Mouse (Mus musculus) v-Abl transformed pro-B cells (cell line): ENCODE data around the gene Apol6.
"Not testable (repeated sequence)": the region's sequence is repeated elsewhere in the genome, so short reads cannot be mapped to it uniquely, and the experiment has no call there.

Experiments
- in situ Hi-C, 2 experiments: fragments of 400-800 bp; cut with MboI; formaldehyde crosslinking; loops; one replicate each; pipeline ENCODE4 v1.15.1; 2025; ENCODE audit not compliant: unreplicated experiment in 2 of 2

Gene Apol6

GRCm38 (mm10) chr15:77027675-77028074, 16.9 kb upstream of the Apol6 start:
- in situ Hi-C loops = no loop called here

GRCm38 (mm10) chr15:77029331-77029991, 15.1 kb upstream of the Apol6 start:
- in situ Hi-C loops = no loop called here

GRCm38 (mm10) chr15:77031271-77031670, 13.3 kb upstream of the Apol6 start:
- in situ Hi-C loops = no loop called here

- in situ Hi-C loops = no loop called here
Measured at GRCm38 (mm10) chr15:77034526-77034925, 10.0 kb upstream of the Apol6 start.

GRCm38 (mm10) chr15:77035643-77036042, 8.9 kb upstream of the Apol6 start:
- in situ Hi-C loops = no loop called here

GRCm38 (mm10) chr15:77036320-77036988, 8.1 kb upstream of the Apol6 start:
- in situ Hi-C loops = no loop called here

- in situ Hi-C loops = no loop called here
Measured at GRCm38 (mm10) chr15:77036989-77037277, 7.6 kb upstream of the Apol6 start.

GRCm38 (mm10) chr15:77037278-77038161, 7.0 kb upstream of the Apol6 start:
- in situ Hi-C loops = no loop called here

- in situ Hi-C loops = no loop called here
Measured at GRCm38 (mm10) chr15:77039211-77039700, 5.3 kb upstream of the Apol6 start.

- in situ Hi-C loops = no loop called here
Measured at GRCm38 (mm10) chr15:77040784-77041183, 3.7 kb upstream of the Apol6 start.

- in situ Hi-C loops = no loop called here
Measured at GRCm38 (mm10) chr15:77045609-77046008, 1.1 kb downstream of the Apol6 start.

- in situ Hi-C loops = no loop called here
Measured at GRCm38 (mm10) chr15:77050570-77050969, 6.0 kb downstream of the Apol6 start, which contains the start of gene Mb. Mb (minus strand) TSS chr15:77050670.

GRCm38 (mm10) chr15:77052176-77052575, 7.6 kb downstream of the Apol6 start:
- in situ Hi-C loops = no loop called here

- in situ Hi-C loops = no loop called here
Measured at GRCm38 (mm10) chr15:77053021-77053420, 8.5 kb downstream of the Apol6 start.

GRCm38 (mm10) chr15:77054611-77055175, 10.2 kb downstream of the Apol6 start:
- in situ Hi-C loops = no loop called here

- in situ Hi-C loops = no loop called here
Measured at GRCm38 (mm10) chr15:77056001-77056790, 11.7 kb downstream of the Apol6 start.

GRCm38 (mm10) chr15:77056791-77057051, 12.2 kb downstream of the Apol6 start:
- in situ Hi-C loops = no loop called here

GRCm38 (mm10) chr15:77058566-77058965, 14.0 kb downstream of the Apol6 start:
- in situ Hi-C loops = no loop called here

GRCm38 (mm10) chr15:77059416-77059815, 14.9 kb downstream of the Apol6 start:
- in situ Hi-C loops = not testable (repeated sequence)

GRCm38 (mm10) chr15:77062746-77063145, 18.2 kb downstream of the Apol6 start:
- in situ Hi-C loops = no loop called here
